In the genomic region with DNA sequence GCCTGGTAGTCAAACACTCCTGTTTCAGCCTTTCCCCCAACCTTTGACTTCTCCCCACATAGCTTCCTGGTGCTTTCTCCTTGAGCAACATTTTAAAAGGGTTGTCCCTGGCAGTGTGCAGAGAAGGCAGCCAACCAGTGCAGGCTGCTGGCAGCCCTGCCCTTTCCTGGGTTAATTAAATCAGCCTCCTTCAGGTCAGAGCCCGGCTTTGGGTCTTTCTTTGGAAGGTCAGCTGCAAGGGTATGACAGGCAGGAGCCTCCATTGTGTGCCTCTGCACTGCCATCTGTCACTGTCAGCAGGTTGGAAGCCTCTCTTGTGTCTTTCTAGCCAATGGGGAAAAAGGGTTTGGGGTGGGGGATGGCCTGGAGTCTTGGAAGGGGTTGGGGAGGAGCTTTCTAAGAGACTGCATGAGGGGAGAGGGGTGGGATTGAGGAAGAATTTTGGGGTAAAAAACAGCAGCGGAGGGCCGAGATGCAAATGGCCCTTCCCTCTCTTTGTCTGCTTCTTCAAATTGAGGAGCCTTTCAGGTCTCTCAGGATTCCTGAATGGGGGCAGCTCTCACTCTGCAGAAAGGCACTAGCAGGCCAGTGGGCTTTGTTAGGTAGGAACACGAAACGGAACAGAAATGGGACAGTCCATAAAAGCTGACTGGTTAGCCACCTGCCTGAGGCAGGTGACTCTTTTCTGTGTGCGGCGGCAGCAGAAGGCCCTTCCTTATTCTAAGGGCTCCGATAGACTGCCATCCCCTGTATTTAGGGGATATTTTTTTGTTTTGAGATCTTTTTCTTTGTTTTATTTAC, we compare ENCODE assay signal across 9 mouse cellular contexts. TPM values are rescaled to one million over a fixed set of nuclear protein-coding genes. Genes with fewer than 3 reads are reported as not detected.
A peak's percentile ranks its signal among the peaks of the same experiment; 100 is the strongest.
DNase-seq lines count a peak whose midpoint lies in the region; ATAC-seq lines count a peak whose summit lies in the region.
"Had no signal": no experiment of that assay in that cellular context is flagged by ENCODE, and none has a peak within 500 bp of the region (broad histone marks: within the 10 kb centered on the region; RNA-seq: fewer than 3 reads in every experiment).

No protein-coding gene starts in this region.

- H3K4me1 ChIP-seq in hindbrain, embryonic 15.5 days (replicated peaks) = peaks cover 88% of the 10 kb centered on the region
- H3K4me1 ChIP-seq in liver, embryonic 16.5 days (ENCODE audit: control insufficient read depth, low read depth, low read length) = peaks cover 3% of the 10 kb centered on the region
- peaks cover 71% of the 10 kb centered on the region for H3K4me1 ChIP-seq in neural tube, embryonic 14.5 days (ENCODE audit: control insufficient read depth, insufficient read depth, low read length)

- peak; percentile 39 to 78 for DNase-seq in adrenal gland, adult (ENCODE audit: inconsistent age in 2 of 2, low spot score in 1 of 2)
- no peak for DNase-seq in adrenal gland, postnatal 25 days
- DNase-seq in cerebellum, postnatal 25 days = peak; percentile 68 to 73
- DNase-seq in left cerebral cortex, adult 18-20 months (ENCODE audit: low spot score in 2 of 2) = no peak
- no peak for DNase-seq in thymus, postnatal 10 days (ENCODE audit: low spot score in 2 of 2)

- H3K36me3 ChIP-seq in hindbrain, embryonic 15.5 days = no peaks in the 10 kb centered on the region
- no peaks in the 10 kb centered on the region for H3K36me3 ChIP-seq in liver, embryonic 16.5 days (ENCODE audit: control insufficient read depth, insufficient read depth)
- H3K36me3 ChIP-seq in neural tube, embryonic 14.5 days (ENCODE audit: control insufficient read depth, insufficient read depth, low read length) = no peaks in the 10 kb centered on the region

- 0 out of 2 replicates have a peak overlapping the region, but pooled peaks have one; percentile 23 for H3K9ac ChIP-seq in hindbrain, embryonic 15.5 days
- no peak overlapping the region for H3K9ac ChIP-seq in liver, embryonic 16.5 days (ENCODE audit: low read depth, low read length)
- H3K9ac ChIP-seq in neural tube, embryonic 14.5 days (replicated peaks; ENCODE audit: low read depth, low read length) = peak overlapping the region; percentile 25

- WGBS in hindbrain, embryonic 15.5 days = 6% methylated on average over 8 of the region's 8 CpGs
- 47% methylated on average over 8 of the region's 8 CpGs for WGBS in liver, embryonic 16.5 days (ENCODE audit: insufficient replicate concordance)
- WGBS in neural tube, embryonic 14.5 days = 12% methylated on average over 8 of the region's 8 CpGs

- H3K9me3 ChIP-seq in hindbrain, embryonic 15.5 days = no peaks in the 10 kb centered on the region
- H3K9me3 ChIP-seq in liver, embryonic 16.5 days (replicated peaks; ENCODE audit: control insufficient read depth, low read length) = no peaks in the 10 kb centered on the region
- no peaks in the 10 kb centered on the region for H3K9me3 ChIP-seq in neural tube, embryonic 14.5 days (ENCODE audit: control insufficient read depth, low read length)

- H3K27ac ChIP-seq in hindbrain, embryonic 15.5 days (replicated peaks) = peak overlapping the region; percentile 85
- peak overlapping the region; percentile 12; the same call in 1 of the 2 replicates for H3K27ac ChIP-seq in liver, embryonic 16.5 days (ENCODE audit: low read length)
- peak overlapping the region; percentile 91 for H3K27ac ChIP-seq in neural tube, embryonic 14.5 days (ENCODE audit: low read depth, low read length)

- H3K4me2 ChIP-seq in hindbrain, embryonic 15.5 days = peak overlapping the region; percentile 49
- H3K4me2 ChIP-seq in liver, embryonic 16.5 days (ENCODE audit: low read depth, low read length) = 0 out of 2 replicates have a peak overlapping the region, but pooled peaks have one; percentile 2
- H3K4me2 ChIP-seq in neural tube, embryonic 14.5 days (ENCODE audit: low read depth, low read length) = peak overlapping the region; percentile 44

- no peaks in the 10 kb centered on the region for H3K27me3 ChIP-seq in hindbrain, embryonic 15.5 days
- H3K27me3 ChIP-seq in liver, embryonic 16.5 days (ENCODE audit: control insufficient read depth, insufficient read depth, low read depth, low read length) = no peaks in the 10 kb centered on the region
- no peaks in the 10 kb centered on the region for H3K27me3 ChIP-seq in neural tube, embryonic 14.5 days (ENCODE audit: control insufficient read depth, insufficient read depth, low read length)

- peak; percentile 84 for ATAC-seq in hindbrain, embryonic 15.5 days (ENCODE audit: low FRiP score, low read depth)
- peak; percentile 50 for ATAC-seq in liver, embryonic 16.5 days (ENCODE audit: low read depth)
- peak; percentile 68 for ATAC-seq in neural tube, embryonic 14.5 days (ENCODE audit: low read depth)

- H3K4me3 ChIP-seq in hindbrain, embryonic 15.5 days = peak overlapping the region; percentile 14
- peak overlapping the region; percentile 6; the same call in 1 of the 2 replicates for H3K4me3 ChIP-seq in liver, embryonic 16.5 days (ENCODE audit: low read depth, low read length)
- H3K4me3 ChIP-seq in neural tube, embryonic 14.5 days (ENCODE audit: low read depth, low read length) = peak overlapping the region; percentile 12; the same call in 1 of the 2 replicates
- H3K4me3 ChIP-seq: erythroblast, embryonic 14.5 days had no signal

RNA-seq across cellular contexts. Expression of gene Cemip2, which starts 6.4 kb away (rescaled TPM):
- total RNA-seq in adrenal gland, postnatal 25 days (2021) = 23.8 and 25.8 TPM in 2 replicates
- 24.0 and 31.0 TPM in 2 replicates for polyA plus RNA-seq in hindbrain, embryonic 15.5 days (2015; fragmentation: Nextera tagmentation; extraction: Ambion mirVana)
- 8.0 and 8.7 TPM in 2 replicates for polyA plus RNA-seq in liver, embryonic 16.5 days (2015; fragmentation: Nextera tagmentation; extraction: Ambion mirVana)
- polyA plus RNA-seq in neural tube, embryonic 14.5 days (2014; fragmentation: Nextera tagmentation; extraction: Ambion mirVana) = 21.1 and 31.0 TPM in 2 replicates
- 10 to 100 TPM; 12.4 to 13.4 TPM for total RNA-seq in left cerebral cortex, adult 18-20 months (2021)

Comparison
In these comparisons a context has a peak if more than half of its experiments do, and no peak if none do; other contexts are left out.
1. DNase-seq: peak in adrenal gland, adult (2 of 2) and cerebellum, postnatal 25 days (2 of 2); none in adrenal gland, postnatal 25 days (single experiment), left cerebral cortex, adult 18-20 months (0 of 2) and thymus, postnatal 10 days (0 of 2).
2. H3K27ac ChIP-seq: peak in every context shown above with its lines; median percentile 91 in neural tube, embryonic 14.5 days; 85 in hindbrain, embryonic 15.5 days; 12 in liver, embryonic 16.5 days.
3. Peak in every context shown above with its lines, with median percentiles within 50 percentile points of each other: ATAC-seq, H3K4me2 ChIP-seq and H3K4me3 ChIP-seq.